Mouse (Mus musculus) ES-Bruce4 (cell line): Measurements from ENCODE around the gene Pih1d1. TPM values are rescaled to one million over a fixed set of nuclear protein-coding genes. Genes with fewer than 3 reads are reported as not detected.
A peak's percentile ranks its signal among the peaks of the same experiment; 100 is the strongest.
"Not testable (repeated sequence)": the region's sequence is repeated elsewhere in the genome, so short reads cannot be mapped to it uniquely, and the experiment has no call there.

Experiments used
- H3K27ac ChIP-seq: 2 replicates; pipeline ENCODE4 v1.5.1; 2012; ENCODE audit warnings: low read length, inconsistent platforms; ENCODE audit not compliant: insufficient read depth
- H3K27me3 ChIP-seq: 2 replicates; pipeline ENCODE4 v1.6.1; 2012; ENCODE audit warnings: mild to moderate bottlenecking, low read length, inconsistent platforms; ENCODE audit not compliant: control insufficient read depth, poor library complexity, insufficient read depth, severe bottlenecking
- H3K36me3 ChIP-seq: 2 replicates; pipeline ENCODE4 v1.6.1; 2012; ENCODE audit warnings: inconsistent platforms, mild to moderate bottlenecking, low read length, moderate library complexity; ENCODE audit not compliant: control insufficient read depth, poor library complexity, insufficient read depth, severe bottlenecking
- H3K4me1 ChIP-seq: one replicate; pipeline ENCODE4 v1.8.1; 2011; ENCODE audit warnings: low read length; ENCODE audit not compliant: control insufficient read depth, insufficient read depth
- H3K4me3 ChIP-seq: 2 replicates; pipeline ENCODE4 v1.5.1; 2011; ENCODE audit warnings: low read depth, mild to moderate bottlenecking, low read length
- H3K9ac ChIP-seq: 2 replicates; pipeline ENCODE4 v1.6.1; 2012; ENCODE audit warnings: low read depth, mild to moderate bottlenecking, inconsistent platforms; ENCODE audit not compliant: poor library complexity, severe bottlenecking
- H3K9me3 ChIP-seq: replicated peaks from 2 replicates; pipeline ENCODE4 v1.6.1; 2012; ENCODE audit warnings: mild to moderate bottlenecking, low read length, inconsistent platforms; ENCODE audit not compliant: control insufficient read depth, poor library complexity, insufficient read depth, severe bottlenecking
- CTCF ChIP-seq: IDR thresholded peaks from one replicate; pipeline ENCODE4 v1.8.1; 2011; ENCODE audit warnings: low read depth, low read length
- EP300 ChIP-seq: IDR thresholded peaks from 2 replicates; pipeline ENCODE4 v1.6.1; 2011; ENCODE audit warnings: low read depth, low read length; ENCODE audit not compliant: insufficient read depth
- POLR2A ChIP-seq: IDR thresholded peaks from one replicate; pipeline ENCODE4 v1.8.1; 2011; ENCODE audit warnings: low read length; ENCODE audit not compliant: insufficient read depth
- polyA plus RNA-seq: library from polyadenylated mRNA; stranded (reverse); fragments of >200 nt; gene quantifications from 2 replicates; pipeline ENCODE4 v1.2.4, GENCODE M21; 2011; ENCODE audit warnings: low read depth; ENCODE audit not compliant: missing spikeins, insufficient read depth, insufficient read length

Gene Pih1d1
- 38.5 and 43.6 TPM in 2 replicates for polyA plus RNA-seq

GRCm38 (mm10) chr7:45154096-45154992, at the start of gene Pih1d1, which contains the start of gene Aldh16a1:
Gene Pih1d1, plus strand, starts transcription at chr7:45154303.
Gene Aldh16a1, minus strand, starts transcription at chr7:45154584.
- no peaks in the 10 kb centered on the region for H3K36me3 ChIP-seq
- TF ChIP-seq CTCF (no peak), POLR2A (peak; percentile 72), EP300 (peak; percentile 63; the same call in 1 of the 2 replicates)
- H3K27ac ChIP-seq = peak within 1 kb of the TSS; percentile 85

DNA sequence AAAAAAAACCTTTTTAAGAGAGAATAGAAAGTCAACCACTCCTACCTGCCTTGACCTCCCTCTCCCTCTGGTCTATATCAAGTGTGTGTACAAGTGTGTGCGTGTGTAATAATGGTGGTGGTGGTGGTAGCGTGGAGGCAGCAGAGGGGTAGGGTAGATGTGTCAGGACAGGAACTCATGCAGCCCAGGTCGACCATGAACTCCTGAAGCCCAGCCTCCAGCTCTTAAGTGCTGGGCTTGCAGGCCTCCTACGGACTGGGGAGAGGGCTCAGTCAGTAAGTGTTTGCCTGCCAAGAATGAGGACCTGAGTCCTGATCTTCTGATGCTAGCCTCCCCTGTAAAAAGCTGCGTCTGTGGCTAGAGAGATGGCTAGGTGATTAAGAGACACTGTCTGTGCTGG, 49.2 kb upstream of the Pih1d1 start:
- Histone ChIP-seq H3K9ac (no peak overlapping the region), H3K4me3 (no peak overlapping the region), H3K36me3 (no peaks in the 10 kb centered on the region), H3K27me3 (no peaks in the 10 kb centered on the region), H3K27ac (no peak overlapping the region), H3K4me1 (peaks cover 2% of the 10 kb centered on the region), H3K9me3 (no peaks in the 10 kb centered on the region)
- TF ChIP-seq POLR2A = no peak

More at GRCm38 (mm10) chr7:45154096-45154992, at the start of gene Pih1d1, which contains the start of gene Aldh16a1:
- H3K9ac ChIP-seq = peak within 1 kb of the TSS; percentile 91
- H3K27me3 ChIP-seq = no peaks in the 10 kb centered on the region
- H3K4me3 ChIP-seq = peak within 1 kb of the TSS; percentile 75
- H3K4me1 ChIP-seq = peaks cover 5% of the 10 kb centered on the region
- no peaks in the 10 kb centered on the region for H3K9me3 ChIP-seq

DNA sequence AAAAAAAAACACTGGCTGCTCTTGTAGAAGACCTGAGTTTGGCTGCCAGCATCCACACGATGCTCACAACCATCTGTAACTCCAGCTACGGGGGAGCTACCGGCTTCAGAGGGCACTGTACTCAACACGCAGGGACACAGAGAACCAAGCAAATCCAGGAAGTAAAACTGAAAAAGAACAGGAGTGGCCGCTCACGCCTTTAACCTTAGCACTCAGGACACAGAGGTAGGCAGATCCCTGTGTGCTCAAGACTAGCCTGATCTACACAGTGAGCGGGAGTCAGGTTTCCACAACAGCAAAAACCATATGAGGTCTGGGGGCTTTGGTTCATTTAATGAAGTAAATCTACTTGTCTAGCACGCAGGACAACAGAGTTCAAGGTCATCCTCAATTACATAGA, 48.6 kb upstream of the Pih1d1 start:
- Histone ChIP-seq H3K4me3 (no peak overlapping the region), H3K9ac (no peak overlapping the region), H3K36me3 (no peaks in the 10 kb centered on the region), H3K27ac (no peak overlapping the region), H3K9me3 (no peaks in the 10 kb centered on the region), H3K4me1 (peaks cover 2% of the 10 kb centered on the region), H3K27me3 (no peaks in the 10 kb centered on the region)
- no peak for TF ChIP-seq POLR2A
- no peak for TF ChIP-seq CTCF

DNA sequence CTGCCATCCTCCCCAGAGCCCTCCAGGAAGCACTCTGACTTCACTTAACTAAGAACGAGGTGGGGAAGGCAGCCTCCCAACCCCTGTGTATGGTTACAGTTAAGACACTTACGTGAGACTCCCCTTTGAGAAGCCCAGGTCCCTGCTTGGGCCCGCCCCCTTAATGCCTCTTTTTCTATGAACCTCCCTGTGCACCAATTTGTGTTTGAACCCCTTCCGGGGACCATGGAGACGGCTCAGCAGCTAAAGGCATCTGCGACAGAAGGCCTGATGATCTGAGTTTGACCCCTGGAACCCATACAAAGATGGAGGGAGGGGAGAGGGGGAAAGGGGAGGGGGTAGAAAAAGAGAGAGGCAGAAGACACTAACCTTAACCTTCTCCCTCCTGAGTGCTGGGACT, 47.7 kb upstream of the Pih1d1 start:
- Histone ChIP-seq H3K9me3 (no peaks in the 10 kb centered on the region), H3K4me3 (peak overlapping the region; percentile 29), H3K9ac (peak overlapping the region; percentile 4; the same call in 1 of the 2 replicates), H3K27ac (peak overlapping the region; percentile 67), H3K36me3 (no peaks in the 10 kb centered on the region), H3K27me3 (no peaks in the 10 kb centered on the region), H3K4me1 (peaks cover 2% of the 10 kb centered on the region)
- no peak for TF ChIP-seq CTCF
- no peak for TF ChIP-seq EP300
- no peak for TF ChIP-seq POLR2A

GRCm38 (mm10) chr7:45107052-45107645, 47.0 kb upstream of the Pih1d1 start:
- peak overlapping the region; percentile 67 for H3K27ac ChIP-seq
- TF ChIP-seq CTCF = no peak
- TF ChIP-seq EP300 = no peak
- no peak for TF ChIP-seq POLR2A
- no peaks in the 10 kb centered on the region for H3K36me3 ChIP-seq
- H3K9ac ChIP-seq = 0 out of 2 replicates have a peak overlapping the region, but pooled peaks have one; percentile 4
- H3K4me1 ChIP-seq = peaks cover 2% of the 10 kb centered on the region
- H3K4me3 ChIP-seq = peak overlapping the region; percentile 22; the same call in 1 of the 2 replicates
- H3K9me3 ChIP-seq = no peaks in the 10 kb centered on the region
- no peaks in the 10 kb centered on the region for H3K27me3 ChIP-seq

DNA sequence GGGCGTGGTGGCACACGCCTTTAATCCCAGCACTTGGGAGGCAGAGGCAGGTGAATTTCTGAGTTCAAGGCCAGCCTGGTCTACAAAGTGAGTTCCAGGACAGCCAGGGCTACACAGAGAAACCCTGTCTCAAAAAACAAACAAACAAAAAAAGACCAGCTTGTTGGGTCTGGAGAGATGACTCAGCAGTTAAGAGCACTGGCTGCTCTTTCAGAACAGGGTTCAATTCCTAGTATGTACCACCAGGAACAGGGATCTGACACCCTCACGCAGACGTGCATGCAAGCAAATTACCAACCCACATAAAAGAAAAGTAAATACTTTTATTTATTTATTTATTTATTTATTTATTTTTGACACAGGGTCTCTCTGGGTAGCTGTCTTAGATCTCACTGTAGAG, 44.0 kb upstream of the Pih1d1 start:
- not testable (repeated sequence) for H3K4me1 ChIP-seq, H3K36me3 ChIP-seq, H3K4me3 ChIP-seq, H3K27me3 ChIP-seq, H3K9me3 ChIP-seq, H3K9ac ChIP-seq
- H3K27ac ChIP-seq = peak overlapping the region; percentile 51; the same call in 1 of the 2 replicates
